Mouse (Mus musculus) midbrain, embryonic 13.5 days (tissue): ENCODE results near the gene Anapc1. TPM values are rescaled to one million over a fixed set of nuclear protein-coding genes. Genes with fewer than 3 reads are reported as not detected.

Experiments used
- ATAC-seq: fragments of 200-750 bp; cut with Nextera tagmentation; 2 replicates; pipeline ENCODE4 v1.8.0; 2017; ENCODE audit warnings: mild to moderate bottlenecking, moderate TSS enrichment, moderate library complexity
- H3K27ac ChIP-seq: fragments of 300-500 bp; sonication (generic); 2 replicates; pipeline ENCODE4 v1.5.1; 2015; ENCODE audit warnings: inconsistent platforms, mild to moderate bottlenecking, moderate library complexity
- H3K27me3 ChIP-seq: fragments of 300-500 bp; sonication (generic); 2 replicates; pipeline ENCODE4 v1.6.1; 2015; ENCODE audit warnings: mild to moderate bottlenecking, inconsistent platforms
- H3K36me3 ChIP-seq: fragments of 300-500 bp; sonication (generic); 2 replicates; pipeline ENCODE4 v1.6.1; 2015; ENCODE audit warnings: mild to moderate bottlenecking, inconsistent platforms
- H3K4me1 ChIP-seq: fragments of 300-500 bp; sonication (generic); replicated peaks from 2 replicates; pipeline ENCODE4 v1.6.1; 2015; ENCODE audit warnings: inconsistent platforms
- H3K4me2 ChIP-seq: fragments of 300-500 bp; sonication (generic); replicated peaks from 2 replicates; pipeline ENCODE4 v1.6.1; 2015; ENCODE audit warnings: moderate library complexity, mild to moderate bottlenecking, inconsistent platforms
- H3K4me3 ChIP-seq: fragments of 300-500 bp; sonication (generic); replicated peaks from 2 replicates; pipeline ENCODE4 v1.5.1; 2015; ENCODE audit warnings: mild to moderate bottlenecking, inconsistent platforms
- H3K9ac ChIP-seq: fragments of 300-500 bp; sonication (generic); replicated peaks from 2 replicates; pipeline ENCODE4 v1.6.1; 2015; ENCODE audit warnings: mild to moderate bottlenecking, inconsistent platforms
- H3K9me3 ChIP-seq: fragments of 300-500 bp; sonication (generic); 2 replicates; pipeline ENCODE4 v1.6.1; 2016; ENCODE audit warnings: mild to moderate bottlenecking, inconsistent platforms
- WGBS: fragments of 180-500 bp; shearing (Covaris S2); methylation state at CpG from one replicate; pipeline ENCODE4 v1.1.7; 2015; 5-methylcytosine and 5-hydroxymethylcytosine counted together
- polyA plus RNA-seq: library from polyadenylated mRNA; unstranded; fragments of >200 nt; fragmentation: Nextera tagmentation; extraction: Ambion mirVana; gene quantifications from 2 replicates; pipeline ENCODE4 v1.2.1, GENCODE M21; 2015

Anapc1 gene
- polyA plus RNA-seq, 1 experiment from 2014 or later, result 57.9 TPM

GRCm38 (mm10) chr2:128714724-128715241 lies 27.6 kb upstream of the Anapc1 start:
- no peak for ATAC-seq
- H3K36me3 ChIP-seq, result no peaks in the 10 kb centered on the region
- 77% methylated on average over 7 of the region's 7 CpGs for WGBS

GRCm38 (mm10) chr2:128713548-128714003 lies 26.4 kb upstream of the Anapc1 start:
- Histone ChIP-seq H3K4me2 (no peak overlapping the region), H3K27me3 (no peaks in the 10 kb centered on the region), H3K27ac (no peak overlapping the region), H3K4me1 (peaks cover 5% of the 10 kb centered on the region), H3K9me3 (no peaks in the 10 kb centered on the region), H3K4me3 (no peak overlapping the region), H3K36me3 (no peaks in the 10 kb centered on the region), H3K9ac (no peak overlapping the region)
- WGBS, result 61% methylated on average over 5 of the region's 5 CpGs
- ATAC-seq, result no peak

More at GRCm38 (mm10) chr2:128714724-128715241, 27.6 kb upstream of the Anapc1 start:
- H3K9ac ChIP-seq, result no peak overlapping the region
- H3K27ac ChIP-seq, result no peak overlapping the region
- no peaks in the 10 kb centered on the region for H3K27me3 ChIP-seq
- H3K4me3 ChIP-seq, result no peak overlapping the region
- H3K9me3 ChIP-seq, result no peaks in the 10 kb centered on the region
- no peak overlapping the region for H3K4me2 ChIP-seq
- H3K4me1 ChIP-seq, result peaks cover 5% of the 10 kb centered on the region; the same call in 1 of the 2 replicates

- H3K4me2 ChIP-seq, result no peak overlapping the region
- H3K36me3 ChIP-seq, result no peaks in the 10 kb centered on the region
- H3K27me3 ChIP-seq, result no peaks in the 10 kb centered on the region
- no peak overlapping the region for H3K9ac ChIP-seq
- no peaks in the 10 kb centered on the region for H3K9me3 ChIP-seq
- WGBS, result 84% methylated on average over 6 of the region's 6 CpGs
- no peak overlapping the region for H3K4me3 ChIP-seq
- ATAC-seq, result no peak
- H3K27ac ChIP-seq, result no peak overlapping the region
- peaks cover 5% of the 10 kb centered on the region for H3K4me1 ChIP-seq
Observed at GRCm38 (mm10) chr2:128712940-128713339, 25.7 kb upstream of the Anapc1 start.

GRCm38 (mm10) chr2:128710609-128711008 lies 23.4 kb upstream of the Anapc1 start:
- ATAC-seq, result no peak
- no peak overlapping the region for H3K4me2 ChIP-seq

GRCm38 (mm10) chr2:128709264-128709663 lies 22.1 kb upstream of the Anapc1 start:
- H3K4me2 ChIP-seq, result no peak overlapping the region
- no peak overlapping the region for H3K27ac ChIP-seq
- WGBS, result 42% methylated on average over 6 of the region's 6 CpGs
- H3K4me3 ChIP-seq, result no peak overlapping the region
- ATAC-seq, result no peak
- H3K27me3 ChIP-seq, result no peaks in the 10 kb centered on the region
- H3K4me1 ChIP-seq, result peaks cover 5% of the 10 kb centered on the region
- no peak overlapping the region for H3K9ac ChIP-seq
- no peaks in the 10 kb centered on the region for H3K36me3 ChIP-seq
- no peaks in the 10 kb centered on the region for H3K9me3 ChIP-seq

More at GRCm38 (mm10) chr2:128710609-128711008, 23.4 kb upstream of the Anapc1 start:
- Histone ChIP-seq H3K4me1 (peaks cover 5% of the 10 kb centered on the region), H3K27me3 (no peaks in the 10 kb centered on the region), H3K27ac (no peak overlapping the region), H3K9me3 (no peaks in the 10 kb centered on the region), H3K4me3 (no peak overlapping the region), H3K9ac (no peak overlapping the region), H3K36me3 (no peaks in the 10 kb centered on the region)
- WGBS, result 83% methylated on average over 6 of the region's 6 CpGs

GRCm38 (mm10) chr2:128704474-128704873 lies 17.3 kb upstream of the Anapc1 start:
- ATAC-seq, result no peak

GRCm38 (mm10) chr2:128699201-128699885 lies 12.2 kb upstream of the Anapc1 start:
- peak overlapping the region; percentile 51 for H3K4me3 ChIP-seq
- peaks cover 22% of the 10 kb centered on the region for H3K4me1 ChIP-seq
- no peak for ATAC-seq
- WGBS, result under 1% methylated on average over 24 of the region's 24 CpGs
- peaks cover 31% of the 10 kb centered on the region for H3K27me3 ChIP-seq
- no peak overlapping the region for H3K27ac ChIP-seq
- peak overlapping the region; percentile 64 for H3K9ac ChIP-seq
- H3K4me2 ChIP-seq, result peak overlapping the region; percentile 91
- H3K9me3 ChIP-seq, result no peaks in the 10 kb centered on the region
- H3K36me3 ChIP-seq, result no peaks in the 10 kb centered on the region

More at GRCm38 (mm10) chr2:128704474-128704873, 17.3 kb upstream of the Anapc1 start:
- H3K9me3 ChIP-seq, result no peaks in the 10 kb centered on the region
- no peaks in the 10 kb centered on the region for H3K36me3 ChIP-seq
- no peak overlapping the region for H3K4me3 ChIP-seq
- no peak overlapping the region for H3K27ac ChIP-seq
- H3K9ac ChIP-seq, result no peak overlapping the region
- peaks cover 2% of the 10 kb centered on the region for H3K4me1 ChIP-seq
- 91% methylated on average over 3 of the region's 3 CpGs for WGBS
- no peak overlapping the region for H3K4me2 ChIP-seq
- peaks cover 11% of the 10 kb centered on the region for H3K27me3 ChIP-seq

- Histone ChIP-seq H3K9ac (peak within 1 kb of the TSS; percentile 64), H3K36me3 (no peaks in the 10 kb centered on the region), H3K4me3 (peak within 1 kb of the TSS; percentile 51), H3K9me3 (no peaks in the 10 kb centered on the region), H3K27ac (no peak within 1 kb of the TSS), H3K27me3 (peaks cover 31% of the 10 kb centered on the region), H3K4me1 (peaks cover 22% of the 10 kb centered on the region), H3K4me2 (peak within 1 kb of the TSS; percentile 91)
- peak; percentile 66 for ATAC-seq
- WGBS, result under 1% methylated on average over 30 of the region's 30 CpGs
Observed at GRCm38 (mm10) chr2:128698693-128699181, 11.5 kb upstream of the Anapc1 start, which contains the start of gene Mertk. Gene Mertk, plus strand, starts transcription at chr2:128698956.

GRCm38 (mm10) chr2:128698140-128698692 lies 11.0 kb upstream of the Anapc1 start:
- H3K9ac ChIP-seq, result peak overlapping the region; percentile 64; the same call in 1 of the 2 replicates
- no peak overlapping the region for H3K27ac ChIP-seq
- peak overlapping the region; percentile 91 for H3K4me2 ChIP-seq
- H3K36me3 ChIP-seq, result no peaks in the 10 kb centered on the region
- peaks cover 31% of the 10 kb centered on the region for H3K27me3 ChIP-seq
- peak; percentile 91 for ATAC-seq
- no peaks in the 10 kb centered on the region for H3K9me3 ChIP-seq
- peak overlapping the region; percentile 51 for H3K4me3 ChIP-seq
- H3K4me1 ChIP-seq, result peaks cover 22% of the 10 kb centered on the region
- under 1% methylated on average over 14 of the region's 14 CpGs for WGBS

GRCm38 (mm10) chr2:128697566-128697965 lies 10.4 kb upstream of the Anapc1 start:
- H3K4me1 ChIP-seq, result peaks cover 22% of the 10 kb centered on the region
- peak overlapping the region; percentile 91 for H3K4me2 ChIP-seq
- 51% methylated on average over 5 of the region's 5 CpGs for WGBS
- H3K27me3 ChIP-seq, result peaks cover 31% of the 10 kb centered on the region
- H3K9ac ChIP-seq, result 0 out of 2 replicates have a peak overlapping the region, but pooled peaks have one; percentile 64
- H3K36me3 ChIP-seq, result no peaks in the 10 kb centered on the region
- no peak overlapping the region for H3K4me3 ChIP-seq
- ATAC-seq, result no peak
- H3K27ac ChIP-seq, result no peak overlapping the region
- no peaks in the 10 kb centered on the region for H3K9me3 ChIP-seq

GRCm38 (mm10) chr2:128697047-128697446 lies 9.9 kb upstream of the Anapc1 start:
- peaks cover 22% of the 10 kb centered on the region for H3K4me1 ChIP-seq
- H3K27ac ChIP-seq, result no peak overlapping the region
- no peak overlapping the region for H3K4me3 ChIP-seq
- WGBS, result 94% methylated on average over 1 of the region's 1 CpGs
- no peaks in the 10 kb centered on the region for H3K36me3 ChIP-seq
- H3K9ac ChIP-seq, result no peak overlapping the region
- no peaks in the 10 kb centered on the region for H3K9me3 ChIP-seq
- H3K27me3 ChIP-seq, result peaks cover 31% of the 10 kb centered on the region
- no peak overlapping the region for H3K4me2 ChIP-seq
- no peak for ATAC-seq

- no peak for ATAC-seq
- H3K9ac ChIP-seq, result no peak overlapping the region
- no peaks in the 10 kb centered on the region for H3K9me3 ChIP-seq
- H3K4me1 ChIP-seq, result peaks cover 22% of the 10 kb centered on the region
- peaks cover 31% of the 10 kb centered on the region for H3K27me3 ChIP-seq
- H3K27ac ChIP-seq, result no peak overlapping the region
- H3K4me2 ChIP-seq, result no peak overlapping the region
- no peaks in the 10 kb centered on the region for H3K36me3 ChIP-seq
- no peak overlapping the region for H3K4me3 ChIP-seq
- WGBS, result 78% methylated on average over 3 of the region's 3 CpGs
Observed at GRCm38 (mm10) chr2:128696426-128696825, 9.2 kb upstream of the Anapc1 start.
